Mouse (Mus musculus) neural tube, embryonic 14.5 days (tissue): ENCODE data around the gene Agbl1. TPM values are rescaled to one million over a fixed set of nuclear protein-coding genes. Genes with fewer than 3 reads are reported as not detected.

Source experiments
- ATAC-seq: fragments of 200-750 bp; cut with Nextera tagmentation; 2 replicates; pipeline ENCODE4 v1.8.0; 2017; ENCODE audit warnings: low read depth, mild to moderate bottlenecking, moderate TSS enrichment, moderate library complexity
- H3K27ac ChIP-seq: fragments of 300-500 bp; sonication (generic); 2 replicates; pipeline ENCODE4 v1.5.1; 2014; ENCODE audit warnings: low read depth, mild to moderate bottlenecking, control low read depth, low read length, moderate library complexity, mixed read lengths
- H3K27me3 ChIP-seq: fragments of 300-500 bp; sonication (generic); 2 replicates; pipeline ENCODE4 v1.6.1; 2014; ENCODE audit warnings: low read length; ENCODE audit not compliant: control insufficient read depth, insufficient read depth
- H3K36me3 ChIP-seq: fragments of 300-500 bp; sonication (generic); 2 replicates; pipeline ENCODE4 v1.6.1; 2014; ENCODE audit warnings: low read length, mixed read lengths; ENCODE audit not compliant: control insufficient read depth, insufficient read depth
- H3K4me1 ChIP-seq: fragments of 300-500 bp; sonication (generic); 2 replicates; pipeline ENCODE4 v1.6.1; 2014; ENCODE audit warnings: low read length; ENCODE audit not compliant: control insufficient read depth, insufficient read depth
- H3K4me2 ChIP-seq: fragments of 300-500 bp; sonication (generic); 2 replicates; pipeline ENCODE4 v1.6.1; 2014; ENCODE audit warnings: mild to moderate bottlenecking, low read depth, low read length, control low read depth
- H3K4me3 ChIP-seq: fragments of 300-500 bp; sonication (generic); 2 replicates; pipeline ENCODE4 v1.5.1; 2014; ENCODE audit warnings: low read depth, low read length, control low read depth, mixed read lengths
- H3K9ac ChIP-seq: fragments of 300-500 bp; sonication (generic); replicated peaks from 2 replicates; pipeline ENCODE4 v1.6.1; 2014; ENCODE audit warnings: low read depth, mild to moderate bottlenecking, control low read depth, low read length, mixed read lengths
- H3K9me3 ChIP-seq: fragments of 300-500 bp; sonication (generic); 2 replicates; pipeline ENCODE4 v1.6.1; 2016; ENCODE audit warnings: low read length; ENCODE audit not compliant: control insufficient read depth
- WGBS: fragments of 180-500 bp; shearing (Covaris S2); extraction: QIAGEN DNeasy Blood & Tissue Kit; methylation state at CpG from one replicate; pipeline ENCODE4 v1.1.7; 2014; 5-methylcytosine and 5-hydroxymethylcytosine counted together
- polyA plus RNA-seq: library from polyadenylated mRNA; unstranded; fragments of >200 nt; fragmentation: Nextera tagmentation; extraction: Ambion mirVana; gene quantifications from 2 replicates; pipeline ENCODE4 v1.2.1, GENCODE M21; 2014

Agbl1 gene
- polyA plus RNA-seq, 1 experiment from 2014 or later: 0.29 TPM

GRCm38 (mm10) chr7:76918871-76919270 lies 689.2 kb downstream of the Agbl1 start:
- Histone ChIP-seq H3K27ac (no peak overlapping the region), H3K9ac (no peak overlapping the region), H3K4me2 (no peak overlapping the region), H3K36me3 (no peaks in the 10 kb centered on the region), H3K9me3 (no peaks in the 10 kb centered on the region), H3K4me3 (no peak overlapping the region), H3K27me3 (no peaks in the 10 kb centered on the region), H3K4me1 (no peaks in the 10 kb centered on the region)
- no peak for ATAC-seq

GRCm38 (mm10) chr7:76921671-76922070 lies 692.0 kb downstream of the Agbl1 start:
- H3K27ac ChIP-seq: no peak overlapping the region
- no peaks in the 10 kb centered on the region for H3K36me3 ChIP-seq
- H3K4me1 ChIP-seq: no peaks in the 10 kb centered on the region
- no peaks in the 10 kb centered on the region for H3K9me3 ChIP-seq
- no peaks in the 10 kb centered on the region for H3K27me3 ChIP-seq
- no peak overlapping the region for H3K9ac ChIP-seq
- no peak for ATAC-seq
- WGBS: 69% methylated on average over 2 of the region's 2 CpGs
- H3K4me3 ChIP-seq: no peak overlapping the region
- no peak overlapping the region for H3K4me2 ChIP-seq

- Histone ChIP-seq H3K9ac (no peak overlapping the region), H3K4me2 (no peak overlapping the region), H3K27ac (no peak overlapping the region), H3K4me1 (no peaks in the 10 kb centered on the region), H3K36me3 (no peaks in the 10 kb centered on the region), H3K4me3 (no peak overlapping the region), H3K9me3 (no peaks in the 10 kb centered on the region), H3K27me3 (no peaks in the 10 kb centered on the region)
- ATAC-seq: no peak
Observed at GRCm38 (mm10) chr7:76935219-76935618, 705.5 kb downstream of the Agbl1 start.

DNA sequence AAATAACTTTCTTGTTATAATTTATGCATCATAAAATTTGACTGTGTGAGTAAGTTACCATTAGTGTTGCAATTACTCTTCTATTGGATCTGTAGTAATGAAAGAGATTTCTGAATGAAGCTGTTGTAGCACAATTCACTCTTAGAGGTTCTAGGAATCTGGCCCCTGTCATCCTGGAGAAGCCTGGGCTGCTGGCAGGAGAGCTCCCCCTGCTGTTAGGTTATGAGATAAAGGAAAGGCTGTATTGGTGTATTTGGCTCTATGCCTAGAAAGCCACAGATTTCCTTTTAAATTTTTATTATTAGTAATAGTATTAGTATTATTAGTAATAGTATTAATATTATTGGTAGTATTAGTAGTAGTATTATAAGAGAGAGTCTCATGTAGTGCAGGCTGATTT lies 711.8 kb downstream of the Agbl1 start:
- Histone ChIP-seq H3K4me2 (no peak overlapping the region), H3K4me3 (no peak overlapping the region)
- no peak for ATAC-seq

GRCm38 (mm10) chr7:76971334-76971733 lies 741.6 kb downstream of the Agbl1 start:
- no peaks in the 10 kb centered on the region for H3K9me3 ChIP-seq
- no peaks in the 10 kb centered on the region for H3K36me3 ChIP-seq
- 15% methylated on average over 3 of the region's 3 CpGs for WGBS
- no peak overlapping the region for H3K4me3 ChIP-seq
- no peaks in the 10 kb centered on the region for H3K4me1 ChIP-seq
- no peaks in the 10 kb centered on the region for H3K27me3 ChIP-seq
- H3K4me2 ChIP-seq: no peak overlapping the region
- H3K27ac ChIP-seq: no peak overlapping the region
- no peak for ATAC-seq
- no peak overlapping the region for H3K9ac ChIP-seq

More for the DNA sequence above, 711.8 kb downstream of the Agbl1 start:
- Histone ChIP-seq H3K4me1 (no peaks in the 10 kb centered on the region), H3K9ac (no peak overlapping the region), H3K27me3 (no peaks in the 10 kb centered on the region), H3K27ac (no peak overlapping the region), H3K36me3 (no peaks in the 10 kb centered on the region), H3K9me3 (no peaks in the 10 kb centered on the region)

- Histone ChIP-seq H3K4me2 (no peak overlapping the region), H3K27me3 (no peaks in the 10 kb centered on the region), H3K9me3 (no peaks in the 10 kb centered on the region), H3K4me1 (no peaks in the 10 kb centered on the region), H3K36me3 (no peaks in the 10 kb centered on the region), H3K9ac (no peak overlapping the region), H3K27ac (no peak overlapping the region), H3K4me3 (no peak overlapping the region)
- ATAC-seq: no peak
- 90% methylated on average over 3 of the region's 3 CpGs for WGBS
Observed at GRCm38 (mm10) chr7:77009571-77009970, 779.9 kb downstream of the Agbl1 start.

GRCm38 (mm10) chr7:77029019-77029418 lies 799.3 kb downstream of the Agbl1 start:
- Histone ChIP-seq H3K4me3 (no peak overlapping the region), H3K9ac (no peak overlapping the region), H3K36me3 (no peaks in the 10 kb centered on the region), H3K27me3 (no peaks in the 10 kb centered on the region), H3K27ac (no peak overlapping the region), H3K4me1 (no peaks in the 10 kb centered on the region), H3K4me2 (no peak overlapping the region), H3K9me3 (no peaks in the 10 kb centered on the region)
- no peak for ATAC-seq

- no peaks in the 10 kb centered on the region for H3K9me3 ChIP-seq
- no peaks in the 10 kb centered on the region for H3K27me3 ChIP-seq
- no peaks in the 10 kb centered on the region for H3K36me3 ChIP-seq
- no peak overlapping the region for H3K4me3 ChIP-seq
- no peak overlapping the region for H3K27ac ChIP-seq
- H3K9ac ChIP-seq: no peak overlapping the region
- no peak overlapping the region for H3K4me2 ChIP-seq
- no peaks in the 10 kb centered on the region for H3K4me1 ChIP-seq
- ATAC-seq: no peak
Observed at GRCm38 (mm10) chr7:77076033-77076432, 846.3 kb downstream of the Agbl1 start.

- no peaks in the 10 kb centered on the region for H3K4me1 ChIP-seq
- H3K4me2 ChIP-seq: no peak overlapping the region
- no peak overlapping the region for H3K27ac ChIP-seq
- H3K4me3 ChIP-seq: no peak overlapping the region
- H3K36me3 ChIP-seq: no peaks in the 10 kb centered on the region
- no peak for ATAC-seq
- 90% methylated on average over 1 of the region's 1 CpGs for WGBS
- H3K9ac ChIP-seq: no peak overlapping the region
- H3K27me3 ChIP-seq: no peaks in the 10 kb centered on the region
- H3K9me3 ChIP-seq: no peaks in the 10 kb centered on the region
Observed at GRCm38 (mm10) chr7:77087266-77087665, 857.6 kb downstream of the Agbl1 start.

GRCm38 (mm10) chr7:77095153-77095552 lies 865.5 kb downstream of the Agbl1 start:
- ATAC-seq: no peak
- WGBS: 91% methylated on average over 2 of the region's 2 CpGs
- H3K27ac ChIP-seq: no peak overlapping the region
- H3K27me3 ChIP-seq: no peaks in the 10 kb centered on the region
- H3K4me1 ChIP-seq: no peaks in the 10 kb centered on the region
- no peaks in the 10 kb centered on the region for H3K36me3 ChIP-seq
- no peak overlapping the region for H3K9ac ChIP-seq
- no peak overlapping the region for H3K4me2 ChIP-seq
- no peaks in the 10 kb centered on the region for H3K9me3 ChIP-seq
- no peak overlapping the region for H3K4me3 ChIP-seq
